Mouse (Mus musculus) C2C12 (cell line): ENCODE measurements around the gene Sqstm1.

ENCODE experiments used
- CEBPB ChIP-seq: IDR thresholded peaks from one replicate; pipeline ENCODE4 v1.6.1; 2011; ENCODE audit warnings: low read depth, mild to moderate bottlenecking, control low read depth, moderate library complexity
- CTCF ChIP-seq: IDR thresholded peaks from one replicate; pipeline ENCODE4 v1.5.1; 2011; ENCODE audit not compliant: control insufficient read depth, insufficient read depth, insufficient read length
- FOSL1 ChIP-seq: IDR thresholded peaks from one replicate; pipeline ENCODE4 v1.8.0; 2011; ENCODE audit warnings: mild to moderate bottlenecking, low read length; ENCODE audit not compliant: poor library complexity, insufficient read depth, severe bottlenecking
- MAX ChIP-seq: IDR thresholded peaks from one replicate; pipeline ENCODE4 v1.6.1; 2011; ENCODE audit warnings: mild to moderate bottlenecking, control low read depth
- MYOD1 ChIP-seq: IDR thresholded peaks from one replicate; pipeline ENCODE4 v1.6.1; 2011; ENCODE audit warnings: low read depth; ENCODE audit not compliant: control insufficient read depth, insufficient read length
- MYOG ChIP-seq: IDR thresholded peaks from one replicate; pipeline ENCODE4 v1.6.1; 2011; ENCODE audit not compliant: control insufficient read depth, insufficient read length; ENCODE audit errors: extremely low read depth
- USF1 ChIP-seq: IDR thresholded peaks from one replicate; pipeline ENCODE4 v1.6.1; 2011; ENCODE audit warnings: low read depth, mild to moderate bottlenecking, control low read depth, moderate library complexity

GRCm38 (mm10) chr11:50180478-50181231 is 30.0 kb downstream of the Sqstm1 start:
- no peak for TF ChIP-seq CTCF
- no peak for TF ChIP-seq USF1
- TF ChIP-seq MAX: no peak
- TF ChIP-seq MYOD1: no peak
- TF ChIP-seq MYOG: no peak
- TF ChIP-seq CEBPB: no peak
- no peak for TF ChIP-seq FOSL1
